Mouse (Mus musculus) macrophage (primary cell): ENCODE results near the gene Golt1a. TPM values are rescaled to one million over a fixed set of nuclear protein-coding genes. Genes with fewer than 3 reads are reported as not detected.

ENCODE experiments used
- H3K27ac ChIP-seq: fragments of 350-480 bp; formaldehyde crosslinking; 2 replicates; pipeline ENCODE4 v1.9.0; 2021
- H3K36me3 ChIP-seq: fragments of 350-480 bp; formaldehyde crosslinking; 2 replicates; pipeline ENCODE4 v1.9.0; 2021; ENCODE audit errors: inconsistent target
- H3K4me3 ChIP-seq: fragments of 350-480 bp; formaldehyde crosslinking; 2 replicates; pipeline ENCODE4 v1.9.0; 2021; ENCODE audit errors: inconsistent target
- H3K79me2 ChIP-seq: fragments of 350-480 bp; formaldehyde crosslinking; 2 replicates; pipeline ENCODE4 v1.9.0; 2021; ENCODE audit errors: inconsistent target
- WGBS: methylation state at CpG from one replicate; pipeline ENCODE4 v1.1.7; 2026; ENCODE audit warnings: inconsistent platforms; ENCODE audit not compliant: missing documents; 5-methylcytosine and 5-hydroxymethylcytosine counted together
- polyA plus RNA-seq: library from polyadenylated mRNA; stranded (reverse); fragments of 250-400 nt; gene quantifications from 3 replicates; pipeline ENCODE4 v1.2.4, GENCODE M21; 2018; ENCODE audit warnings: inconsistent platforms
- total RNA-seq, 78 experiments: library from RNA; depleted of rRNA; stranded (reverse); fragments of 250-400 nt; gene quantifications; 1 replicate in 9 of 78; 2 replicates in 24 of 78; 3 replicates in 43 of 78; 4 replicates in 2 of 78; pipeline ENCODE4 v1.2.4; 2018; ENCODE audit warnings: inconsistent platforms in 56 of 78

The Golt1a gene
- total RNA-seq (2018; cell fraction: chromatin; rRNA removed): not detected
- total RNA-seq (2018; cell fraction: cytosol; rRNA removed): not detected
- not detected for total RNA-seq (2018; cell fraction: nucleus; rRNA removed)
- not detected in 3 replicates for polyA plus RNA-seq

- 83% methylated on average over 14 of the region's 14 CpGs for WGBS
- Histone ChIP-seq H3K36me3 (no peaks in the 10 kb centered on the region), H3K79me2 (no peaks in the 10 kb centered on the region), H3K27ac (no peak within 1 kb of the TSS), H3K4me3 (no peak within 1 kb of the TSS)
Measured at GRCm38 (mm10) chr1:133309652-133310267, at the start of gene Golt1a. Golt1a (plus strand) TSS chr1:133309800.

- no peak overlapping the region for H3K27ac ChIP-seq
- no peaks in the 10 kb centered on the region for H3K36me3 ChIP-seq
- WGBS: 91% methylated on average over 6 of the region's 6 CpGs
- no peak overlapping the region for H3K4me3 ChIP-seq
- H3K79me2 ChIP-seq: no peaks in the 10 kb centered on the region
Measured at GRCm38 (mm10) chr1:133262628-133263027, 47.0 kb upstream of the Golt1a start.

- Histone ChIP-seq H3K36me3 (no peaks in the 10 kb centered on the region), H3K4me3 (no peak overlapping the region), H3K79me2 (no peaks in the 10 kb centered on the region), H3K27ac (no peak overlapping the region)
- 94% methylated on average over 7 of the region's 7 CpGs for WGBS
Measured at GRCm38 (mm10) chr1:133263134-133263533, 46.5 kb upstream of the Golt1a start.

GRCm38 (mm10) chr1:133264367-133264766 is 45.2 kb upstream of the Golt1a start:
- 89% methylated on average over 12 of the region's 12 CpGs for WGBS
- no peak overlapping the region for H3K27ac ChIP-seq
- no peak overlapping the region for H3K4me3 ChIP-seq
- H3K36me3 ChIP-seq: no peaks in the 10 kb centered on the region
- H3K79me2 ChIP-seq: no peaks in the 10 kb centered on the region

- Histone ChIP-seq H3K4me3 (no peak overlapping the region), H3K27ac (no peak overlapping the region), H3K79me2 (no peaks in the 10 kb centered on the region), H3K36me3 (no peaks in the 10 kb centered on the region)
- 78% methylated on average over 11 of the region's 11 CpGs for WGBS
Measured at GRCm38 (mm10) chr1:133265114-133265766, 44.4 kb upstream of the Golt1a start.

- H3K4me3 ChIP-seq: no peak overlapping the region
- 81% methylated on average over 3 of the region's 3 CpGs for WGBS
- no peaks in the 10 kb centered on the region for H3K79me2 ChIP-seq
- H3K27ac ChIP-seq: no peak overlapping the region
- no peaks in the 10 kb centered on the region for H3K36me3 ChIP-seq
Measured at GRCm38 (mm10) chr1:133267094-133267493, 42.5 kb upstream of the Golt1a start.

GRCm38 (mm10) chr1:133267813-133268492 is 41.6 kb upstream of the Golt1a start:
- H3K36me3 ChIP-seq: no peaks in the 10 kb centered on the region
- no peak overlapping the region for H3K27ac ChIP-seq
- no peak overlapping the region for H3K4me3 ChIP-seq
- H3K79me2 ChIP-seq: no peaks in the 10 kb centered on the region
- 85% methylated on average over 10 of the region's 10 CpGs for WGBS

- WGBS: 90% methylated on average over 2 of the region's 3 CpGs
- Histone ChIP-seq H3K36me3 (no peaks in the 10 kb centered on the region), H3K4me3 (no peak overlapping the region), H3K27ac (no peak overlapping the region), H3K79me2 (no peaks in the 10 kb centered on the region)
Measured at GRCm38 (mm10) chr1:133268503-133268902, 41.1 kb upstream of the Golt1a start.

GRCm38 (mm10) chr1:133270336-133270735 is 39.3 kb upstream of the Golt1a start:
- Histone ChIP-seq H3K79me2 (no peaks in the 10 kb centered on the region), H3K4me3 (no peak overlapping the region), H3K36me3 (no peaks in the 10 kb centered on the region), H3K27ac (no peak overlapping the region)
- WGBS: 71% methylated on average over 6 of the region's 6 CpGs

GRCm38 (mm10) chr1:133274163-133274562 is 35.4 kb upstream of the Golt1a start:
- no peak overlapping the region for H3K27ac ChIP-seq
- H3K36me3 ChIP-seq: no peaks in the 10 kb centered on the region
- H3K4me3 ChIP-seq: no peak overlapping the region
- 95% methylated on average over 19 of the region's 19 CpGs for WGBS
- H3K79me2 ChIP-seq: no peaks in the 10 kb centered on the region

- Histone ChIP-seq H3K4me3 (no peak overlapping the region), H3K27ac (no peak overlapping the region), H3K79me2 (no peaks in the 10 kb centered on the region), H3K36me3 (no peaks in the 10 kb centered on the region)
- WGBS: 46% methylated on average over 5 of the region's 5 CpGs
Measured at GRCm38 (mm10) chr1:133276983-133277382, 32.6 kb upstream of the Golt1a start.

- no peaks in the 10 kb centered on the region for H3K79me2 ChIP-seq
- no peaks in the 10 kb centered on the region for H3K36me3 ChIP-seq
- H3K4me3 ChIP-seq: no peak overlapping the region
- H3K27ac ChIP-seq: no peak overlapping the region
- WGBS: 92% methylated on average over 6 of the region's 6 CpGs
Measured at GRCm38 (mm10) chr1:133278539-133278938, 31.1 kb upstream of the Golt1a start.

GRCm38 (mm10) chr1:133278946-133279631 is 30.5 kb upstream of the Golt1a start:
- no peak overlapping the region for H3K27ac ChIP-seq
- H3K36me3 ChIP-seq: no peaks in the 10 kb centered on the region
- no peak overlapping the region for H3K4me3 ChIP-seq
- 86% methylated on average over 14 of the region's 15 CpGs for WGBS
- H3K79me2 ChIP-seq: no peaks in the 10 kb centered on the region

- no peak overlapping the region for H3K27ac ChIP-seq
- WGBS: 94% methylated on average over 11 of the region's 11 CpGs
- no peaks in the 10 kb centered on the region for H3K36me3 ChIP-seq
- H3K79me2 ChIP-seq: no peaks in the 10 kb centered on the region
- no peak overlapping the region for H3K4me3 ChIP-seq
Measured at GRCm38 (mm10) chr1:133279632-133280093, 29.9 kb upstream of the Golt1a start.
